Mouse (Mus musculus) gastrocnemius, adult 8-10 months (tissue): Measurements from ENCODE around the gene Tbc1d22a. TPM values are rescaled to one million over a fixed set of nuclear protein-coding genes. Genes with fewer than 3 reads are reported as not detected.
A peak's percentile ranks its signal among the peaks of the same experiment; 100 is the strongest.

Experiments
- DNase-seq, 2 experiments: peaks; one replicate each; pipeline ENCODE4 v3.0.0; 2022; ENCODE audit warnings: low spot score in 2 of 2
- total RNA-seq, 4 experiments: library from RNA; stranded (reverse); gene quantifications; 2 replicates each; pipeline ENCODE4 v1.2.4; 2022

Tbc1d22a gene
- total RNA-seq, 4 experiments from 2014 or later, result 14.7 to 15.7 (median 15.3) TPM

GRCm38 (mm10) chr15:86234517-86235441 lies 20.5 kb downstream of the Tbc1d22a start:
- peak in 1 of 2 experiments; percentile 42 for DNase-seq

DNA sequence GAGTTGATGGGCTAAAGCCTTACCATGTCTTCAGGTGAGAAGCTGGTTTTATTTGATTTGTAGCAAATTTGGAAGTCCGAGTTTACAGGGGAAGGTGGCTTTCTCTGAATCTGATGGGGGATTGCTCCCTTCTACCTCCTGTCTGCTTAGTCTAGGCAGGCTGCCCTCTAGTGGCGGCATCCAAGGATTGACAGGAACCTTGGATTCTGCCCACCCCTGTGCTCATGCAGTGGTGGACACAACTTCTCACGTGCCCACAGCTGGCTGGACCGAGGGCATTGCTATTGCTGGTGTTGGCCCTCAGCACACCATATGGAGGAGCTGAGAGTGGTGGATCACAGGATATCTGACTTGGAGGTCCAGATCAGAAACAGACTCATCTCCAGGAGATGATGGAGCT lies 22.0 kb downstream of the Tbc1d22a start:
- no peak for DNase-seq

GRCm38 (mm10) chr15:86238076-86238475 lies 23.8 kb downstream of the Tbc1d22a start:
- DNase-seq, result no peak

DNA sequence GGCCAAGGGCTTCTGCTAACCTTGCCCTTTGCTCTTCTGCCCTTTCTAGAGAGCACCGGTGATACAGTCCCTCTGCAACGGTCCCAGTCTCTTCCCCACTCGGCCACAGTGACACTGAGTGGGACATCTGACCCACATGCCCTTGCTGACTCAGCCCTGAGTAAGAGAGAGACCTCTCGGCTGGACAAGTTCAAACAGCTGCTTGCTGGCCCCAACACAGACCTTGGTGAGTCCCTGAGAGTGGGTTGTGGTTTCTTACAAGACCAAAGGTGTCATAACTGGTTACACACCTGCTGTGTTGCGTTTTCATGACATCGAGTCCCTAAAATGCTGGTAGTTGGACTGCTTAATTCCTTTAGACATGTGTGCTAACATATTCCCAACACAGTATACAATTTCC lies 24.8 kb downstream of the Tbc1d22a start:
- DNase-seq, result no peak

DNA sequence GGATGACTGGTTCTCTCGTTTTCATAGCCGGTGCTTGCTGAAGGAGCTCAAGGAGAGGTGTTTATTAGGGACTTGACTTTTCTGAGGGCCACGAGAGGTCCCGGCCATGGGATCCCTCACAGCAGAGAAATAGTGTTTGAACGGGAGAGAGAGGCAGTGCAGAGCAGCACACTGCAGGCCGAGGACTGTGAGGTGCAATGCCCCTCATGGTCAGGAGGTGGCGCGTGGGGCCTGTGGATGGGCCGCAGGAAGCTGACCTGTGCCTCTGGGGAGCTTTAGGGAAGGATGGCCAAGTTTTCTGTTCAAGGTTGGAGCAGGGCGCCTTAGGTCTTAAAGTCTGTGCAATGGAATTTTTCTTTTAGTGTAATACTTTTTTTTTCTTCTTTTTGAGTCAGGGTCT lies 25.5 kb downstream of the Tbc1d22a start:
- peak; percentile 45 to 48 for DNase-seq

- peak; percentile 40 to 43 for DNase-seq
Observed at GRCm38 (mm10) chr15:86243708-86244107, 29.4 kb downstream of the Tbc1d22a start.

- no peak for DNase-seq
Observed at GRCm38 (mm10) chr15:86244380-86244779, 30.1 kb downstream of the Tbc1d22a start.

- peak in 1 of 2 experiments; percentile 16 for DNase-seq
Observed at GRCm38 (mm10) chr15:86250269-86250668, 36.0 kb downstream of the Tbc1d22a start.

GRCm38 (mm10) chr15:86252130-86252529 lies 37.9 kb downstream of the Tbc1d22a start:
- no peak for DNase-seq

DNA sequence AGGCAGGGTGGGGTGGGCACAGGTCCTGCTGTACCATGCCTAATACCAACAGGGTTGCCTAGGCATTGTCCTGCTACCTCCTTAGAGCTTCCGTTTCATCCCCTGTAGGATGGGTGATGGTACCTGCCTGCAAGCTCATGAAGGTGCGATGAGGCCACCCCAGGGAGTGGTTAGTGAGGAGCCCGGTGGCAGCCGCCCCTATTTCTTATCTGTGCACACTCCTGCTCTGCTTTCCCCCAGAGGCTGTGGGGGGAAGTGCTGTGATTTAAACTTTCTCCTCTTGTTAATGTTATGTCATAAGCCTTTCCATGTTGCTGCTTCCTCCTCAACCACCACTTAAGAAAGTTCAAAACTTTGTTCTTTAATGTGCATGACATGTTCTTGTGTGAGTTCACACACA lies 38.4 kb downstream of the Tbc1d22a start:
- no peak for DNase-seq

- no peak for DNase-seq
Observed at GRCm38 (mm10) chr15:86253411-86253810, 39.2 kb downstream of the Tbc1d22a start.

DNA sequence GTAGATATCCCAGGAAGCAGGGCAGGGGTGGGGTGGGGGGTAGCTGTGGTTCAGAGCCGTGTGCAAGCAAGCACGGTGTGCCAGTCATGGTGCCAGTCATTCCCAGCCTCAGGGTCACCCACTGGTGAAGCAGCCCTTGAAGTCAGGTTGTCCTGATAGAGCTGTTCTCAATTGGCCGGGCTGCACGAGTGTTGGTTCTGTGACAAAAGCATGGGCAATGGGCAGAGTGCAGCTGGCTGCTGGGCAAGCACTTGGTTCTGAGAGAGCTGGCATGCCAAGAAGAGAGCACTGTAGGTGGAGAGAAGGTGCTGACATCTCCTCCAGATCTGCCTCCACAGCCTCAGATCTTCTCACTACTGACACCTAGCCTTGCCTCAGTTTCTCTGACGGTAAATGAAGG lies 41.9 kb downstream of the Tbc1d22a start:
- no peak for DNase-seq

DNA sequence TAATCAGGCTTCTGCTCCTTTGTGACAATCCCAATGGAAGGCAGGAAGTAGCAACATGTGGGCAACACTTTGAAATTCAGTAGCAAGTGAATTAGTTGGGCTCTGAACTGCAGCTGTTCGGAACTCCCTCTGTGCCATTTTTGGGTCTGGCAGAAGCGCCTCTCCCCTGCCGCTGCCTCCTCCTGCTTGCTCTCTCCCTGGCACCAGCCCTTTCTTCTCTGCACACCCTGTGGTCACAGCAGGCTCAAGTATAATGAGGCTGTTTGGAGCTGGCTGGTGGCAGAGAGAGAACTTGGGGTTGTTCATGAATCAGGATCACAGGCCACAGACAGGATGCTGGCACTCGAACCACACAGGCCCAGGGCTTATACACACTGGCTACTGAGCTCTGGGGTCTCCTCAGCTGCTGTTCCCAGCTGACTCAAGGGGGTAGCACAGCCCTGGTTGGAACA lies 42.5 kb downstream of the Tbc1d22a start:
- DNase-seq, result no peak

- no peak for DNase-seq
Observed at GRCm38 (mm10) chr15:86257916-86258685, 43.8 kb downstream of the Tbc1d22a start.

GRCm38 (mm10) chr15:86259233-86259632 lies 45.0 kb downstream of the Tbc1d22a start:
- DNase-seq, result no peak

DNA sequence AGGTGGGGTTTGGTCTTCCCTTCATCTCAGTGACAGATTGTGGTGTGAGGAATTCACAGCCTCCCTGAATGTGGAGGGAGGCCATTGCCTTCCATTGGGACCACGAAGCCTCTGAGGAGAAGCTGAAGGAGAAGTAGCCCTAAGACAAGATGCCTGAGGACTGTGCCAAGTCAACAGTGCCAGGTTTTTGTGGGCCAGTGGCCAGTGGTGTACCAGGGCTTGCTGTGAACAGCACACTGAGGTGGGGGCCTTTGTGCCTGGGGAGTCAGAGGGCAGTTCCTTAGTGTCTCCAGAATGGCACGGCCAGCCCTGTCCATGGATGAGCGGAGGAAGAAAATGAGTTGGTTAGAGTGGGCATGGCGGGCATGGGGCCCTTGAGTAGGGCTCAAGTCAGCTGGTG lies 45.9 kb downstream of the Tbc1d22a start:
- no peak for DNase-seq

GRCm38 (mm10) chr15:86264389-86264788 lies 50.1 kb downstream of the Tbc1d22a start:
- no peak for DNase-seq

DNA sequence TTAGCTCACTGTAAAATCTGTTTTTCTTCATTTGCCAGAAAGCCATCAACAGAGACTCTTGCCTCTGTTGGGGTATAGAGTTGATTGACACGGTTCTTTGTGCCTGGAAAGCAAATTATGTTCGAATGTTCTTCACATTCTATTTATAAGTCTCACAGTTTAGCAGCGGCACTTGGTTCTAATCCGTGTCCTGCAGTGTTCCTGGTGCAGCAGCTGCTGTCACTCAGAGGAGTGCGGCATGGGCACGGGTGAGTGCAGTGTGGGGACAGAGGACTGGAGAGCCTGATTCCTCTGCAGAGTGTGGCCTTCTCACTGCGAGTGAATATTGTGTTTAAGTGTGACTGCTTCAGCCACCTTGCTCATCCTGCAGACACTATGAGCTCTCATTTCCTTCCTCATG lies 50.5 kb downstream of the Tbc1d22a start:
- DNase-seq, result no peak

GRCm38 (mm10) chr15:86266975-86267374 lies 52.7 kb downstream of the Tbc1d22a start:
- no peak for DNase-seq

GRCm38 (mm10) chr15:86268526-86268925 lies 54.3 kb downstream of the Tbc1d22a start:
- no peak for DNase-seq

GRCm38 (mm10) chr15:86275754-86276153 lies 61.5 kb downstream of the Tbc1d22a start:
- no peak for DNase-seq

DNA sequence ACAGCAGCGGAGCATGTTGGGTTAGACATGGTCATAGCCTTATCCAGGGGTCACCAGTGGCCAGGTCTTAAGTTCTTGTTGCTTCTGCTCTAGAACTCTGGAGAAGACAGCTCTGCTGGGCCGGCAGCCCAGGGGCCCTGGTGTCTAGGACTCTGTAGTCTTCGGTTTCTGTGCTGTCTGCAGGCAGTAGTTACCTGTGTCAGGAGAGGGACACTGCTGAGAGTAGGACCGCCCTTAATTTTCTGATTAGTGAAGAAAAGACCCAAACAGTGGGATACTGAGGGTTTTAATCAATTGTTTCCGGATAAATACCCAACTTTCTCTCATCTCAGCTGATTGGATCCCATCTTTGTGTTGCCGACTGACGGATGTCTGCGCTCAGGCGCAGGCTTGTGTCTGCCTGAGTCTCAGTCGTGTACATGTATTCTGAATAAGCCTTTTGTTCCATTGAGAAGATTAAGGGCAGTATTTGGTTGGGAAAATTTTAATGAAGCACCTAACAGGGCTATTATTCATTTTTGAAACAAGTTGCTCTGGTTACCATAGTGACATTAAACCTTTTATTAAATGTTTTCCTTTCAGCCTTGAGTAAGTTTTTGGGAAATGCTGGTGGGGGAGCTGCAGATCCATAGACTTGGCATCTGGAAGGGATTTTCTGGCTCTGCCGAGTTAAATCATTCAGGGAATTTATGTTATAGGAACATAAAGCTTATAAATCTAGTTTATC lies 62.4 kb downstream of the Tbc1d22a start:
- DNase-seq, result no peak
